Mouse (Mus musculus): ENCODE results near the gene Prdm12. TPM values are rescaled to one million over a fixed set of nuclear protein-coding genes. Genes with fewer than 3 reads are reported as not detected.

Gene Prdm12
- polyA plus RNA-seq (2012; rRNA removed), result not detected in 2 replicates

DNA sequence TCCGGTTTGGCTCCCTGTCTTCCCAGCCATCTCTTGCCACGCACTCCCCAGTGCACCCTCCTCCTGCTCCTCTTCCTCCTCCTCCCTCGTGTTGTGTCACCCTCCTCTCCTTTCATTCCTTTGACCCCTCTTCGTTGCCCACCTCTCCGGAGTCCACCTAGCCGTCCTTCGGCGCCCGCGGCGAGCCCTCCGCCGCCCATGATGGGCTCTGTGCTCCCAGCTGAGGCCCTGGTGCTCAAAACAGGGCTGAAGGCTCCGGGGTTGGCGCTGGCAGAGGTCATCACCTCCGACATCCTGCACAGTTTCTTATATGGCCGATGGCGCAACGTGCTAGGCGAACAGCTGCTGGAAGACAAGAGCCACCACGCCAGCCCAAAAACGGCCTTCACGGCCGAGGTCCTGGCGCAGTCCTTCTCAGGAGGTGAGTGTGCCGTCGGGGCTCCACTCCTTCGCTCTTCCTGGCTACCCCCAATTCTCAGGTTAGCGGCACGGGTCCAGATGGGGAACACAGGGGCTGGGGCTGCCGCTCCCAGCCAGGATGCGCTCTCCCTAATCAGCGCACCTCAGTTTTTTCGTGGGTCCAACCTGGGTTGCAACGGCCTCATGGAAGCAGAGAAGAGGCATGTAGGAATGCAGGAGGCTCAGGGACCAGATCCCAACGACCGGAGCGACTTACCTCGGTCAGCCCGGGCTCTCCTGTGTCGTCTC lies at the start of gene Prdm12:
Prdm12 (plus strand) TSS at position 137 of the 708 bp plus-strand sequence.
- 6% methylated on average over 41 of the region's 41 CpGs for WGBS
- DNase-seq (ENCODE audit: low read depth, low spot score), result no peak

DNA sequence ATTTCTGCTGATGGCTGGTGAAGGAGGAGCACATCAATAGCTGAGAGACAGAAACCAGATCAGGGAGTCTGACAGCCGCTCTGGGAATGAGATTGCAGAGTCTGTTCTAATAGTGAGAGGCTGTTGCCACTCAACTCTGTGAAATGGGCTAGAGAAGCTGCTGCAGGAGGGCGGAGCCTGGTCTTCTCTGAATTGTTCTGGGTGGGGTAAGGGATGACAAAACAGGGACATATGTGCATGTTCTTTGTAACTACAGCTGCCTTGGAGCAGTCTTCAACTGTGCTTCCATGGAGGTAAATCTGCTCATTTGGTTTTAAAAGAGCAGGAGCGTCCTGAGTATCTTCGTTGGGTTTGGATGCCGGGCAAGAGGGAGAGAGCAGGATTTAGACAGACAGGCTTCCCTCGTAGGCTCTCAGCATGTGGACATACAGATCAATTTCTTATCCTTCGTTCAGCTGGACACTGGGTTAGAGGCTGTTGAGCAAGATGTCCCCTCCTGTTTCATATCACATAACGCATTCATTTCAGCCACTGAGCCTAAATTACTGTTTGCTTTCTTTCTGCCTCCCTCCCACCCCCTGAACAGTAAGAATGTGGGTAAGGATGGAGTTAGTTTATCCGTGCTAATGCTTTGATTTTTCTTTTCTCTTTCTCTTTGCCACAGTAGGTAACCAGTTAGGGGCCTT lies 47.9 kb upstream of the Prdm12 start:
- no peak for DNase-seq (ENCODE audit: low read depth, low spot score)
- WGBS, result 91% methylated on average over 9 of the region's 9 CpGs

DNA sequence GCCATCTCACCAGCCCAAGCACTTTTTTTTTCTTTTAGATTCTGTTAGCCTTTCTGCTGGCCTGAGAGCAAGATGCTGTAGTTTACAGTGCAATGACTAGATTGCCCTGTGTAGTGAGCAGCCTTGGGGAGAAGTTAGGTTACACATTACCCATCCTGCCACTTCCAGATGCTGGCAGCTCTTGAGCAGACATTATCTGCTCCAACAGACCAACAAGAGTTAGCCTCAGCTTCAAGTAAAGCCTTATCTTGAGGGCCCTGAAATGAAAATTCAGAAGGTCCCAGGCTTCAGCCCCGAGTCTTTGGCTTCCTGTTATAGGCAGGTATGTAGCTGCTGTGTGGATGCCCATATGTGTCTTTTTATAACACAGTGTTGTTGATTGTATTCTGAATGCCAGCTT lies 32.3 kb upstream of the Prdm12 start:
- WGBS, result 88% methylated on average over 1 of the region's 1 CpGs
- no peak for DNase-seq (ENCODE audit: low read depth, low spot score)

DNA sequence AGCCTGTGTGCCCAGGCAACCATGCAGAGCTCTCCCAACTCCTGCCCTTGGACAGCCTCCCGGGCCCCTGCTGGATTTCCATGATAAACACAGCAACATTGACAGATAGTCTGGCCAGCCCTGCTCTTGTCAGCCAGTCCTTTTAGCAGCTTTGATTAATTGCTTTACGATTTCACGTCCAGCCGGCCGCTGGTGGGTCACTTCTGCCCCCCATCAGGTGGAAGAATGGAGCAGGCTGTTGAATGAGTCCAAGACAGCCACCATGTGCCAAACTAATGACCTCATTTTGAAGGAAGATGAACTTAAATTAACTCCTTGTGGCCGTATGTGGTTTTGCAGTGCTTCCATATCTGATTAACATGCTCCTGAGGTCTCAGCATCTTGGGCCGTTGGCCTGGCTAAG lies 30.0 kb upstream of the Prdm12 start:
- no peak for DNase-seq (ENCODE audit: low read depth, low spot score)
- WGBS, result 56% methylated on average over 7 of the region's 7 CpGs

DNA sequence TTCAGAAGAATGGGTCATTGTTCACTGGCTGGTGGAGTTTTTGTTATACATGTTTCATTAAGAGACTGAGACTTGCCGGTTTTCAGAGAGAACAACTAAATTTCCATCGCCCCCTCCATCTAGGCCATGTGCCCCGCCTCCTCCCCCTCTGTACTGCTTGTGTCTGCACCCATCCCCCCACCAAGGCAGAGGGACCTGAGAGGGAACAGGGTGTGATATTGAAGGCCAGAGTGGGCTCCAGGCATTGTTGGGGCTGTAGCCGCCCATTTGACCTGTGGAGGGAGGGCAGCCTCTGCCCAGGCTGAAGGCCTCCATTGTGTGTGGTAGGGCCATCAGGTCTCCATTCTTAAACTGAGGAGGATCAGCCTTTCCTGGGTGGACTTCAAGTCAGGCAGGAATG lies 28.9 kb upstream of the Prdm12 start:
- no peak for DNase-seq (ENCODE audit: low read depth, low spot score)
- WGBS, result 88% methylated on average over 4 of the region's 4 CpGs

DNA sequence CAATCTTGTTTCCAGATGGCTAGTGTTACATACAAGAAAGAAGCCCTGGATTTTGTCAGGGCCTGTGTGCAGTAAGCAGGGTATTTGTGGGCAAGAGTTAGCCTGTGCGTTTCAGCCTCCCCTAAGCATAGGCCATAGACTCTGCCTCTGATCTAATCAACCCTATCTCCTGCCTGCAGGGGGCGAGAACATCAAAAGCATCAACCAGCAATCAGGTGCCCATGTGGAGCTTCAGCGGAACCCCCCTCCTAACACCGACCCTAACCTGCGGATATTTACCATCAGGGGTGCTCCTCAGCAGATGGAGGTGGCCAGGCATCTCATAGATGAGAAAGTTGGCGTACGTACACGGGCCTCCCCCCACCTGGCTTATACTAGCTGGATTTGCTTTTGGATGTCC lies 28.4 kb upstream of the Prdm12 start:
- DNase-seq (ENCODE audit: low read depth, low spot score), result no peak
- 87% methylated on average over 8 of the region's 8 CpGs for WGBS

DNA sequence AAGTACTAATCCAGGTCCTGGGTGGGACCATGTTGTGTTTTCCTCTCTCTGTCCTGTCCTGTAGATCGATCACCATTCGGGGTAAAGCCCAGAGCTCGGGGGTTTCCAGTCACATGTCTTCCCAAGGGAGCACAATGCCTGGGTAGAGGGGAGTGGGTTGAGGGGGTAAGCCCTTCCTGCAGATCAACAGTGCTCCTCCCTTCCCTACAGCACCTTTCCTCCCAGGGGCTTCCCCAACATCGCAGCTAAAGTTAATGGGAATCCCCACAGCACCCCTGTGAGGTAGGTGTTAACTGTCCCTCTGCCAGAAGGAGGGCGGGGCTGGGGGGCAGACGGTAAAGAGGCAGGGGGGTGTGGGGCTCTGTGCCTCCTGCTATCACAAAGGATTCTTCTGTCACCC lies 27.2 kb upstream of the Prdm12 start:
- 66% methylated on average over 6 of the region's 6 CpGs for WGBS
- no peak for DNase-seq (ENCODE audit: low read depth, low spot score)

DNA sequence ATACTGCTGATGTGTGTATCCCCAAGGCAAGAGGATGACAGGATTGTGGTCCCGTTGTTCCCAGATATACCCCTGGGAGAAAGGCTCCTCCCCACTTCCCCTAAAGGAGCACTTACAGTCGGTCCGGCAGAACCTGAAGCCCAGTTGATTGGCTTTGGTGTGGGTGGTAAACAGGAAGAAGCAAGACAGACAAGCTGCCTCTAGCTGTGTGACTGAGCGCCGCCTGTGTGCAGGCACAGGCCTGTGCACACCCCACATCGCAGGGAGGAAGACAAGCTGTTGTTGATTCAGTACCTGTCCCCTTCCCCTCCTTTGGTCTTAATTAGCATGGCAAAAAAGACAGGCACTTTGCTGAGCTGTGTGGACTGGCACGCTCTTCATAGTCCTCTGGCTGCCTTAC lies 26.1 kb upstream of the Prdm12 start:
- WGBS, result 86% methylated on average over 7 of the region's 7 CpGs
- DNase-seq (ENCODE audit: low read depth, low spot score), result no peak

DNA sequence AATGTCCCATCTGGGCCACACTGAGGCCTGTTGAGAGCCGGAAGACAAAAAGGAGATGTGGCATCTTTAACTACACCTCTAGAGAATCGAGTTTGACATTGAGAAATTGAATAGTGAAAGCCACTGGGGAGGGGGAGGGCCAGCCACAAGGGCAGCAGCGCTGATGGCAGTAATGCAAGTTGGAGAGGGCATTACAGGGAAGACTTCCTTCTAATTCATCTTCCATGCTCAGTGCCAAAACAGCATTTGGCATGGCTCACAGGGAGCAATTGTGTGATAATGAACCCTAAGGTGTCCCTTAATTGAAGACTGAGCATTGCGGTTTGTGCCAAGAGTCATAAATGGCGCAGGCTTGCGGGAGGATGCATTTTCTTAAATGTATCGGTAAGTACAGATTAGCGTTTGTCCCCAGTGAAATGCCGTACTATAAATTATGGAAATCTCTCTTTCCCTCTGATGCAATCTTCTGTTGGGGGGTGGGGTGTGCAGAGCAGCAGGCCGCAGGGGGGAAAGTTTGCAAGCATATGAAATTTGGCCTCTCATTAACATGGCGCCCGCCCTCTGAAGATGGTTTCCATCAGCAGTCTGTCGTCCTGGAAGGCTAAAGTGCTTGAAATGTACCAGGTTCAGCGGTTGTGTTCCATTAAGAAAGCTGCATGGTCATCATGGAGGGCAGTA lies 21.2 kb upstream of the Prdm12 start:
- DNase-seq (ENCODE audit: low read depth, low spot score), result no peak
- WGBS, result 74% methylated on average over 14 of the region's 14 CpGs

DNA sequence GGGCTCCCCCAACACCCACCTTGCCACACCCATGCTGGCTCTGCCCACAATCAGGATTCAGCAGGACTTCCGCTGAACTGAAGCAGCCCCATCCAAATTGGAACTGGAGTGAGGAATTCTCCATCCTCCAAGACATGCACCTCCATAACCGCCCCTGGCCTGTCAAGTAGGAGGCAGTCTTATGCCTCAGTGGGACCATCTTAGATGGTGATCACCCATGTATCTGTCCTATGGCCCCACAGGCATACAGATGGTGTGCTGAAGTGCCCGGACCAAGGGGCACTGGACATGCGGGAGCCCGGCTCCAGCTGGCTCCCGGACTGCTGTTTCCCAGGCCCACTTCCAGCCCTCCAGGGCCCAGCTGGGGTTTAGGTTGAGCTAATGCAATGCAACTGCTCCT lies 20.6 kb upstream of the Prdm12 start:
- WGBS, result 89% methylated on average over 6 of the region's 6 CpGs
- DNase-seq (ENCODE audit: low read depth, low spot score), result no peak

DNA sequence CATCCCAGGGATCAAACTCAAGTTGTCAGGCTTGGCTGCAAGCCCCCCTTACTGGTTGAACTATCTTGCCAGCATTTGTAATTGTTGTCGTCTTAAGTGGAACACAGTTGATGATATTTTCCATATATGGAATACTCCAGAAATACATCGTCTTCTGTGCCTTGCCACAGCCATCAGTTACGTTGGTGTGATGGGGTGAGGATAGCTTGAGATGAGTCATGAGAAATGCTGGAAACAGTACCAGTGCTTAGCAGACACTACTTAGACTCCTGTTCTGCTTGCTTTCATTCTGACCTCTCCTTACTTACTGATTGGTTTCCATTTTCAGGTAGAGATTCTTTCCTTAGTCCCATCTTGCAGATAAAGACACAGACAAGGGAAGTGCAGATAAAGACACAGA lies 6.3 kb upstream of the Prdm12 start:
- no peak for DNase-seq (ENCODE audit: low read depth, low spot score)
- WGBS, result 50% methylated on average over 3 of the region's 3 CpGs

DNA sequence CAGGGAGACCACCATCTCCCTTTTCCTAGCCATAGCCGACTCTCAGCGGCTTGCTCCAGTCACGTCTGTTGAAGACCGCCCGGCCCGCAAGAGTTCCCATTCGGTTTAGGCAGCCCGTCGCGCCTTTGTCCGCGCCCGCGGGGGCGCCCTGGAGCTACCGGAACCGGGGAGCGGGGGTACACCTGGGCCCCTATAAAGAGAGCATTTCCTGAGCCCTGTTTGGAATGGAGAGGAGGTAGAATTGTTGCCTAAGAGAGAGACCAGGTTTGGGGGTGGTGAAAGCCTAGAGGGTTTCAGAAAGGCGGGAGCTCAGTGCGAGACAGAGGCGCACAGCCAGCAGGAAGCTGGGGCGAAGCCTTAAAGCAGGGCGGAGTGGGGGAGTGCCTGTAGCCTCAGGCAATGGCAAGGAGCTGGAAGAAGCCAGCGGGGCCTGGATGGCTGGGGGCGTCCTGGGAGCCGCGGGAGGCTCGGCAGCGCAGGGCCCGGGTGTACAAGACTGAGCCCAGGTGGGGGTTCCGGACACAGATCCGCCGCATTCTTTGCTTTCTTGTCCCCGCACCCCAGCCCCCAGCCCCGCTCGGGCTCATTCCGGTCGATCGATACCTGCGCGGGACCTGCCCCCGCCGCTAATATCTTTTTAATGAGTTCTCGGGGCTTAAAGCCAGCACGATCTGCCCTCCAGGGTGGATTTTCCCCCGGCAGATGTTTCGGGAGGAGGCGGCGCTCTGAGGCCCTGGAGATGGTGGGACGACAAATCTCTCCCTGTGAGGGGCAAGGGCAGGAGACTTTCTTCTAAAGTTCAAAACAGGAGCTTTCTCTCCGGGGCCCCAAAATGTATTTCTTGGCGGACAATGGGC lies 4.3 kb upstream of the Prdm12 start:
- whole genome bisulfite sequencing, result 3% methylated on average over 51 of the region's 52 CpGs
- no peak for DNase-seq (ENCODE audit: low read depth, low spot score)

DNA sequence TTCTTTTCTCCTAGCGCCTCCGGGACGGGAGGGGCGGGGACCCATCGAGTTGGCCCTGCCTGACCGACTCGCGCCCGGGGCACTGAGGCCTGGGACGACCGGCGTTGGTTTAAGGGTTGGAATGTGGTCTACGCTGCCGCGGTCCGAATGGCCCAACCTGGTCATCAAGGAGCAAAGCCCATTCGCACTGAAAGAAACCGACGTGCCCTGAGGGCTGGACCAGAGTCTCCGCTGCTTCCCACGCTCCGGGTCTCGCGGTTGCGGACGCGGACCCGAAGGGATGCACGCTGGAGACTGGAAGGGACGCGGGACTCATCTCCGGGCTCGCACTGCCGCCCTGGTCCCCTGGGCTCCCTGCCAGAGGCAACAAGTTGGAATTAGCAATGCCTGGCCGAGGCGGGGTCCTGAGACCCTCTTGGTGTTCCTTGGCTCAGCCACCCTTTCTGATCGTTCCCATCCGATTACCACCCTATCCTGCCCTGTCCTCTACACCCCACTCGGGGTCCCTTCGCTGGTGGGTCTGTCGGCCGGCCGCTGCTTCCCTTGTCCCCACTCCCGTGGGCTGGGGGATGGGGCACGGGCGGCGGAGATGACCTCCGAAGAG lies 3.6 kb upstream of the Prdm12 start:
- no peak for DNase-seq (ENCODE audit: low read depth, low spot score)
- 3% methylated on average over 48 of the region's 48 CpGs for WGBS

DNA sequence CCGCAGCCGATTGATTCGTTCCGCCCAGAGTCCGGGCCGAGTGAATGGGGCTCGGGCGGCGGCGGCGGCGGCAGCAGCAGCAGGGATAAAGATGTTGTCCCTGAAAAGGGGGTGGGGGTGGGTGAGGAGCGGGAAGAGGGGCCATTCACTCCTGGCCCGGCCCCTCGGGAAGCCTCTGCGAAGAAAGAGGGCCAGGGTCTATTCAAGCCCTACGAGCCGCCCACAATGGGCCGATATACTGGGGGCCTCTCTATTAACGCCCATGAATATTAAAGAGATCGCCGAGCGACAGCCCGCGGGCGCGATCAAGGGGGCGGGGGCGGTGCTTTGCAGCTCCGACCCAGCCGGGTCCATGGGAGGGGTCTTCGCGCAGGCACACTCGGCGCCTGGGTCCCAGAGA lies 3.1 kb upstream of the Prdm12 start:
- DNase-seq (ENCODE audit: low read depth, low spot score), result no peak
- WGBS, result 3% methylated on average over 35 of the region's 35 CpGs

DNA sequence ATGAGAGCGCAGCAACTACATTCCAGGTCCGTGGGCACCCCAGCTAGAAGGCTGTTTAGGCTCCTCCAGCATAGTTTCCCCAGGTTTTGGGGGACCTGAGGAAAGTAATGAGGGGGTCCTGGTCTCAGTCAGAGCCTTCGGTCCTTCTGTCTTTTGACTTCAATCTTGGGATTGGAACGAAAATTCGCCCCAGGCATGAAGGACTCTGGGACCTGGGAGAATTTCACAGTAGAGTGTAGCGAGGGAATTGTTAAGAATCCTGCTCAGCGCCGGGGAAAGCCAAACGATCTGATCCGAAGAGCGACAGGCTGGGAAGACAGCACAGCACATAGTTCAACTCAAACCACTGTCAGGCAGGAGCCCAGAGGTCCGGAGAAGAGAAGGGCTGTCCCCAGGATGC lies 2.5 kb upstream of the Prdm12 start:
- no peak for DNase-seq (ENCODE audit: low read depth, low spot score)
- 3% methylated on average over 12 of the region's 12 CpGs for WGBS

DNA sequence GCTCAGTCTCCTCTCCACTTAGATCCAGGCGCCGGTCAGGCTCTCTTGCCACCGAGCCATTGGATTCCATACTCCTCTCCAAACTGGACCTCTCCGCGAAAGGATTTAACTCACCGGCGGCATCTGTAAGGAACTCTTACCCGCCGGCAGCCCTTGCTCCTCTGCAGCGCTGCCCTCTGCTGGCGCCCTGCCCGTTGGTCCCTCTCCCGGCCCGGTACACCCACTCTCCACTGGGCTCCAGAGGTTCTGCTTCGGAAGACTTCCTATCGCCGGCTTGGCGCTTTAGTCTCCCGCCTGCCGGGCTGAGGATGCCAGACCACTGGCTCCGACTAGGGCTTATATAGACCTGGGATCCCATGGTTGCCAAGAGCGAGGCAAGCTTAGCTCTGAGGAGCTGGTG lies 2.0 kb upstream of the Prdm12 start:
- WGBS, result 3% methylated on average over 22 of the region's 22 CpGs
- DNase-seq (ENCODE audit: low read depth, low spot score), result no peak

DNA sequence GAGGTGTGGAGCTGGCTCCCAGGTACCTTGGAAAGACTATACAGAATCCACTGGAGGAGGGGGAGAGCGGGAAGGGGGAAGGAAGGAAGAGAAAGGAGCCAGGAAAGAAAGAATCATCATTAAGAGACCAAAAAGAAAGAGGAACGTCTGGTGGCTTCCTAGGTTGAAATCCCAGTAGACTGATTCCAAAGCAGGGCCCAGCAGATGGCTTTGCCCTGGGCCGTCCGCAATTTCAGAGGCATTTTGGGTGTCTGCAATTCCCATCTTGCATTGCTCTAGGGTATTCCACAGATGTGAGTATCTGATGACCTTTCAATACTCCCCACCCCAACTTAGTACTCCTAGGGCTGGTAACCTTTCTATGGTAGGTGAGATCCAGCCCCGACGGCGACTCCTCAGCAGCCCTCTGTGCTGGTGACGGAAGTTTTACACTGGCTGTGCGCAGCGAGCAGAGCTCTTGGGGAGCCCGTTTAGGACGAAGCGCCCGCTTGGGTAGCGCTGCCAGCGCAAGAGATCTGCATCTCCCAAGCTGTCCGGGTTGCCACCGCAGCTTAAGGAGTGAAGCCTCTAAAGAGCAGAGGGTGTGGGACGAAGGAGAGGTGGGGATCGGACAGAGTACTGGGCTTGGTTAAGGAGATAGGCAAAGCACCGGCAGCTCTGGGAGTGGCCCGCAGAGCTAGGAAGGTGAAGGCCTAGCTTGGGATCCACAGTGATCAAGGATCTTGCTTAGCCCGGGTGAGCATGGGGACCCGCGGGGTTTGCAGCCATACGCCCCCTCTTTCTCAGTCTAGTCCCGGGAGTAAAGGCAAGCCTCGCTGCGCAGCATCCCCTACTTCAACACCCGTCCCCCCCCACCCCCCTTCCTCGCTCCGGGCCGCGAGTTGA lies 1.0 kb upstream of the Prdm12 start:
- no peak for DNase-seq (ENCODE audit: low read depth, low spot score)
- WGBS, result 5% methylated on average over 34 of the region's 34 CpGs

DNA sequence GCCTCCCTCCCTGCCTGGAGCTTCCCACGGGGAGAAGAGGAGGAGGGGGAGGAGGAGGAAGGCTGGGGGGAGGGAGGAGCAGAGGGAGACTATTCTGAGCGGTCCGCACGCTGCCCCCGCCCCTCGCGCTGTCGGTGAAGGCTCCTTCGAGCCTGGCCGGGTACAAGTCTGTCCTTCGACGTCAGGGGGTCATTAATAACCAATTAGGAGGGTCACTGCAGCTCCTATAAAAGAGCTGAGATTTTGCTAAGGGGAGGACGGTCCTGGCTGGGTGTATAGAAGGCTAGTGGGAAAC lies 424 bp upstream of the Prdm12 start:
- 5% methylated on average over 13 of the region's 13 CpGs for WGBS

More for the DNA sequence above, 424 bp upstream of the Prdm12 start:
- DNase-seq (ENCODE audit: low read depth, low spot score), result no peak
